Mouse (Mus musculus): ENCODE data around the gene Fcrl5. TPM values are rescaled to one million over a fixed set of nuclear protein-coding genes. Genes with fewer than 3 reads are reported as not detected.
"Not testable (repeated sequence)": the region's sequence is repeated elsewhere in the genome, so short reads cannot be mapped to it uniquely, and the experiment has no call there.

Fcrl5 gene
- polyA plus RNA-seq, 1 experiment from 2014 or later = not detected

DNA sequence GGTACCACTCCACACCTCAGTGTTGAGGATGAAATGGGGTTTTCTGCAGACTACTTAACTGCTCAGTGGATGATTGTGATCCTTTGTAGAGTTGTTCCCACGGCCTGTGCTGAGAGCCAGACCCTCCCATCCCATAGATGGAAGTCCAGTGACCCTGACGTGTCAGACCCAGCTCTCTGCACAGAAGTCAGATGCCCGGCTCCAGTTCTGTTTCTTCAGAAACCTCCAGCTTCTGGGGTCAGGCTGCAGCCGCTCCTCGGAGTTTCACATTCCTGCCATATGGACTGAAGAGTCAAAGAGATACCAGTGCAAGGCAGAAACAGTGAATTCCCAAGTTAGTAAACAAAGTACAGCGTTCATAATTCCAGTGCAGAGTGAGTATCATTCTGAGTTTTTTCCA lies 8.4 kb downstream of the Fcrl5 start:
- no peak overlapping the region for H3K4me2 ChIP-seq (ENCODE audit: low read depth, low read length)
- H3K9ac ChIP-seq (replicated peaks) = no peak overlapping the region
- no peaks in the 10 kb centered on the region for H3K27me3 ChIP-seq (ENCODE audit: insufficient read depth, low read length)
- no peaks in the 10 kb centered on the region for H3K4me1 ChIP-seq (ENCODE audit: insufficient read depth)
- DNase-seq (no peak), ATAC-seq (no peak)
- no peak for TF ChIP-seq EP300 (IDR thresholded peaks at IDR 0.05; ENCODE audit: low read depth)
- no peak for TF ChIP-seq CTCF (IDR thresholded peaks at IDR 0.05; ENCODE audit: low read depth)
- no peaks in the 10 kb centered on the region for H3K36me3 ChIP-seq (replicated peaks; ENCODE audit: insufficient read depth, low read length)
- 69% methylated on average over 6 of the region's 6 CpGs for WGBS (ENCODE audit: insufficient replicate concordance)
- no peaks in the 10 kb centered on the region for H3K9me3 ChIP-seq (ENCODE audit: low read length)
- H3K4me3 ChIP-seq (ENCODE audit: low read depth, low read length) = no peak overlapping the region
- no peak overlapping the region for H3K27ac ChIP-seq (ENCODE audit: low read depth)

GRCm38 (mm10) chr3:87465454-87465853 lies 29.9 kb downstream of the Fcrl5 start:
- WGBS (ENCODE audit: insufficient replicate concordance) = 61% methylated on average over 3 of the region's 3 CpGs
- Histone ChIP-seq H3K4me1 (ENCODE audit: insufficient read depth) (no peaks in the 10 kb centered on the region), H3K4me2 (ENCODE audit: low read depth, low read length) (no peak overlapping the region), H3K9ac (replicated peaks) (no peak overlapping the region), H3K4me3 (ENCODE audit: low read depth, low read length) (no peak overlapping the region), H3K27me3 (ENCODE audit: insufficient read depth, low read length) (no peaks in the 10 kb centered on the region), H3K36me3 (replicated peaks; ENCODE audit: insufficient read depth, low read length) (no peaks in the 10 kb centered on the region), H3K9me3 (ENCODE audit: low read length) (no peaks in the 10 kb centered on the region), H3K27ac (ENCODE audit: low read depth) (no peak overlapping the region)
- ATAC-seq = no peak
- DNase-seq = no peak
- TF ChIP-seq EP300 (IDR thresholded peaks at IDR 0.05; ENCODE audit: low read depth) (no peak), CTCF (IDR thresholded peaks at IDR 0.05; ENCODE audit: low read depth) (no peak)

DNA sequence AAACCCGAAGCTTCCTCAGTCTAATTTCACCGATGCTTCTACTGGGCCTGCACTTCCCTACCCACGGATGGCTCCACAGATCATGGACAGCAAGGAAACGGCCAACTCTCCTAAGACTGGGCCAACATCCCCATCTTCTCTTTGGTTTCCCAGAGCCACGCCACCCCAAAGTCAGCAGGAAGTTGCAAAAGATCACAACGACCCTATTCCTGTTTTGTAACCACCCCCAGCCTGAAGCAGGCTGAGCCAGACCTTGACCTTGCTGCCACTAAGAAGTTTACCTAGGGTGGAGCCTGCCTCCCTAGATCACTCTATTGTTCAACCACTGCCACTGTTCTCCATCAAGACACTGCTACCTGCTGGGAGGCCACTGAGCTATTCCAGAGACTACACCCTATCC lies 31.4 kb downstream of the Fcrl5 start:
- ATAC-seq (no peak), DNase-seq (no peak)
- no peaks in the 10 kb centered on the region for H3K9me3 ChIP-seq (ENCODE audit: low read length)
- H3K4me1 ChIP-seq (ENCODE audit: insufficient read depth) = no peaks in the 10 kb centered on the region
- H3K4me2 ChIP-seq (ENCODE audit: low read depth, low read length) = no peak overlapping the region
- 47% methylated on average over 6 of the region's 6 CpGs for WGBS (ENCODE audit: insufficient replicate concordance)
- no peak overlapping the region for H3K27ac ChIP-seq (ENCODE audit: low read depth)
- no peak for TF ChIP-seq CTCF (IDR thresholded peaks at IDR 0.05; ENCODE audit: low read depth)
- no peak overlapping the region for H3K4me3 ChIP-seq (ENCODE audit: low read depth, low read length)
- no peaks in the 10 kb centered on the region for H3K36me3 ChIP-seq (replicated peaks; ENCODE audit: insufficient read depth, low read length)
- no peaks in the 10 kb centered on the region for H3K27me3 ChIP-seq (ENCODE audit: insufficient read depth, low read length)
- no peak overlapping the region for H3K9ac ChIP-seq (replicated peaks)

GRCm38 (mm10) chr3:87467416-87467815 lies 31.8 kb downstream of the Fcrl5 start:
- TF ChIP-seq CTCF (IDR thresholded peaks at IDR 0.05; ENCODE audit: low read depth) (no peak), EP300 (IDR thresholded peaks at IDR 0.05; ENCODE audit: low read depth) (no peak)
- DNase-seq (no peak), ATAC-seq (no peak)
- H3K4me3 ChIP-seq (ENCODE audit: low read depth, low read length) = no peak overlapping the region
- no peak overlapping the region for H3K9ac ChIP-seq (replicated peaks)
- H3K27ac ChIP-seq (ENCODE audit: low read depth) = no peak overlapping the region
- no peaks in the 10 kb centered on the region for H3K27me3 ChIP-seq (ENCODE audit: insufficient read depth, low read length)
- H3K9me3 ChIP-seq (ENCODE audit: low read length) = no peaks in the 10 kb centered on the region
- WGBS (ENCODE audit: insufficient replicate concordance) = 74% methylated on average over 9 of the region's 9 CpGs
- H3K4me1 ChIP-seq (ENCODE audit: insufficient read depth) = no peaks in the 10 kb centered on the region
- no peaks in the 10 kb centered on the region for H3K36me3 ChIP-seq (replicated peaks; ENCODE audit: insufficient read depth, low read length)
- no peak overlapping the region for H3K4me2 ChIP-seq (ENCODE audit: low read depth, low read length)

DNA sequence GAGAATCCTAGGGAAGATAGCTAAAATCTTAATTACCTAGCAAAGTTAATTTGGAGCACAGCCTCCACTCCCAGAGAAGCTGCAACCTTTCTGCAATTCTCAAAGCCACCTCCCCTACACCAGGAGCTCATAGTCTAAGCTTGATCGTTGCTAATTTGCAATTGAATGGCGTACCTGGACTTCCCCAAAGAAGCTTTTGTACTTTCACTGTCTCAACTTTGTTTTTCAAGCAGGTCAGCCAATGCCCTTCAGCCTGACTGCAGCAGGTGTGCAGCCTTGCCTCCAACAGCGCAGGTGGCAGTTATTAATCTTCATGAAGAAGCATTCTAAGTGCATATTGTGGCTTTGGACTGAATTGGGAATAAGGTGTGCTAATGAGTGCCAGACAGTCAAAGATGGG lies 42.4 kb downstream of the Fcrl5 start:
- 73% methylated on average over 3 of the region's 3 CpGs for WGBS (ENCODE audit: insufficient replicate concordance)

DNA sequence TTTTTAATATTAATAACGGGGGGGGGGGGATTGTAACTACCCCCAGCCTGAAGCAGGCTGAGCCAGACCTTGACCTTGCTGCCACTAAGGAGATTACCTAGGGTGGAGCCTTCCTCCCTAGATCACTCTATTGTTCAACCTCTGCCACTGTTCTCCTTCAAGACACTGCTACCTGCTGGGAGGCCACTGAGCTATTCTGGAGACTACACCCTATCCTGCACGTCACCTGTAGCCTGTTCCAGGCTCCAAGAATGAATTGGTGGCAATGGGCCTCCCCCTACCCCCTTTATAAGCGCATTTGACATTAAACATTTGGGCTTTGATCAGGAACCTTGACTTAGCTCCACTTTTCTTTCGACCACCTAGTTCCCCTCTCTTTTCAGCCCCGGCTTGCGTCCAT lies 43.0 kb downstream of the Fcrl5 start:
- WGBS (ENCODE audit: insufficient replicate concordance) = 67% methylated on average over 6 of the region's 6 CpGs
- not testable (repeated sequence) for H3K36me3 ChIP-seq (replicated peaks; ENCODE audit: insufficient read depth, low read length); H3K9me3 ChIP-seq (ENCODE audit: low read length); H3K9ac ChIP-seq (replicated peaks); H3K27me3 ChIP-seq (ENCODE audit: insufficient read depth, low read length); H3K27ac ChIP-seq (ENCODE audit: low read depth); H3K4me1 ChIP-seq (ENCODE audit: insufficient read depth); ATAC-seq; DNase-seq; H3K4me3 ChIP-seq (ENCODE audit: low read depth, low read length); H3K4me2 ChIP-seq (ENCODE audit: low read depth, low read length)

More for the DNA sequence above, 42.4 kb downstream of the Fcrl5 start:
- not testable (repeated sequence) for DNase-seq; H3K4me2 ChIP-seq (ENCODE audit: low read depth, low read length); H3K36me3 ChIP-seq (replicated peaks; ENCODE audit: insufficient read depth, low read length); H3K9me3 ChIP-seq (ENCODE audit: low read length); H3K9ac ChIP-seq (replicated peaks); H3K4me3 ChIP-seq (ENCODE audit: low read depth, low read length); H3K27ac ChIP-seq (ENCODE audit: low read depth); H3K27me3 ChIP-seq (ENCODE audit: insufficient read depth, low read length); ATAC-seq; H3K4me1 ChIP-seq (ENCODE audit: insufficient read depth)

DNA sequence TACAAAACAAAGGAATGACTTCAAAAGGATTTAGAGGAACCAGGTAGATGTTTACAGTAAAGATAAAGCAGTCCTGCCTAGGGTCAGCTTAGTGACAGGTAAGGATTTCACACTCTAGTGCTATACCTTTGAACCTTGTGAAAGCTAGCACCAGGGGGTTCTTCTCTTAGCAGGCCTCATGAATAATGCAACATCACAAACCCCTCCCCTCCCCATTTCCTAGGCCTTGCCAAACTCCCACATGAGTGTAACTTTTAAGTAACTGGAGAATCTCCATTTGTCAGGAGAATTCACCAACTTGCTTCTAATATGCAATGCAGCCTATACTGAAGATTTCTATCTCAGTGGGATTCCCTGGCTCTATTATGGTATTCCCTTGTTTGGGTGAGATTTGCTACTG lies 43.7 kb downstream of the Fcrl5 start:
- not testable (repeated sequence) for H3K9me3 ChIP-seq (ENCODE audit: low read length); H3K4me1 ChIP-seq (ENCODE audit: insufficient read depth); DNase-seq

More for the DNA sequence above, 43.7 kb downstream of the Fcrl5 start:
- H3K27ac ChIP-seq (ENCODE audit: low read depth); H3K4me2 ChIP-seq (ENCODE audit: low read depth, low read length); H3K9ac ChIP-seq (replicated peaks); ATAC-seq; H3K27me3 ChIP-seq (ENCODE audit: insufficient read depth, low read length); H3K36me3 ChIP-seq (replicated peaks; ENCODE audit: insufficient read depth, low read length); H3K4me3 ChIP-seq (ENCODE audit: low read depth, low read length): not testable (repeated sequence)

Measured in liver, postnatal 0 days (tissue).